Mouse (Mus musculus) neural tube, embryonic 13.5 days (tissue): ENCODE results near the gene Il17c. TPM values are rescaled to one million over a fixed set of nuclear protein-coding genes. Genes with fewer than 3 reads are reported as not detected.
A peak's percentile ranks its signal among the peaks of the same experiment; 100 is the strongest.

ENCODE experiments used
- ATAC-seq: fragments of 200-750 bp; cut with Nextera tagmentation; 2 replicates; pipeline ENCODE4 v1.8.0; 2017; ENCODE audit warnings: low read depth, mild to moderate bottlenecking, moderate TSS enrichment, moderate library complexity
- H3K27ac ChIP-seq: fragments of 300-500 bp; sonication (generic); replicated peaks from 2 replicates; pipeline ENCODE4 v1.5.1; 2015; ENCODE audit warnings: moderate library complexity, mild to moderate bottlenecking, inconsistent platforms
- H3K27me3 ChIP-seq: fragments of 300-500 bp; sonication (generic); 2 replicates; pipeline ENCODE4 v1.6.1; 2015; ENCODE audit warnings: mild to moderate bottlenecking, inconsistent platforms
- H3K36me3 ChIP-seq: fragments of 300-500 bp; sonication (generic); 2 replicates; pipeline ENCODE4 v1.6.1; 2015; ENCODE audit warnings: mild to moderate bottlenecking, inconsistent platforms
- H3K4me1 ChIP-seq: fragments of 300-500 bp; sonication (generic); replicated peaks from 2 replicates; pipeline ENCODE4 v1.6.1; 2015; ENCODE audit warnings: inconsistent platforms
- H3K4me2 ChIP-seq: fragments of 300-500 bp; sonication (generic); 2 replicates; pipeline ENCODE4 v1.6.1; 2015; ENCODE audit warnings: inconsistent platforms, mild to moderate bottlenecking, moderate library complexity
- H3K4me3 ChIP-seq: fragments of 300-500 bp; sonication (generic); 2 replicates; pipeline ENCODE4 v1.5.1; 2015; ENCODE audit warnings: mild to moderate bottlenecking, inconsistent platforms
- H3K9ac ChIP-seq: fragments of 300-500 bp; sonication (generic); 2 replicates; pipeline ENCODE4 v1.6.1; 2015; ENCODE audit warnings: moderate library complexity, mild to moderate bottlenecking, inconsistent platforms
- H3K9me3 ChIP-seq: fragments of 300-500 bp; sonication (generic); 2 replicates; pipeline ENCODE4 v1.6.1; 2016; ENCODE audit warnings: inconsistent platforms
- WGBS: fragments of 180-500 bp; shearing (Covaris S2); methylation state at CpG from one replicate; pipeline ENCODE4 v1.1.7; 2015; 5-methylcytosine and 5-hydroxymethylcytosine counted together
- polyA plus RNA-seq: library from polyadenylated mRNA; unstranded; fragments of >200 nt; fragmentation: Nextera tagmentation; extraction: Ambion mirVana; gene quantifications from 2 replicates; pipeline ENCODE4 v1.2.1, GENCODE M21; 2015

Il17c gene
- not detected in 2 replicates for polyA plus RNA-seq

DNA sequence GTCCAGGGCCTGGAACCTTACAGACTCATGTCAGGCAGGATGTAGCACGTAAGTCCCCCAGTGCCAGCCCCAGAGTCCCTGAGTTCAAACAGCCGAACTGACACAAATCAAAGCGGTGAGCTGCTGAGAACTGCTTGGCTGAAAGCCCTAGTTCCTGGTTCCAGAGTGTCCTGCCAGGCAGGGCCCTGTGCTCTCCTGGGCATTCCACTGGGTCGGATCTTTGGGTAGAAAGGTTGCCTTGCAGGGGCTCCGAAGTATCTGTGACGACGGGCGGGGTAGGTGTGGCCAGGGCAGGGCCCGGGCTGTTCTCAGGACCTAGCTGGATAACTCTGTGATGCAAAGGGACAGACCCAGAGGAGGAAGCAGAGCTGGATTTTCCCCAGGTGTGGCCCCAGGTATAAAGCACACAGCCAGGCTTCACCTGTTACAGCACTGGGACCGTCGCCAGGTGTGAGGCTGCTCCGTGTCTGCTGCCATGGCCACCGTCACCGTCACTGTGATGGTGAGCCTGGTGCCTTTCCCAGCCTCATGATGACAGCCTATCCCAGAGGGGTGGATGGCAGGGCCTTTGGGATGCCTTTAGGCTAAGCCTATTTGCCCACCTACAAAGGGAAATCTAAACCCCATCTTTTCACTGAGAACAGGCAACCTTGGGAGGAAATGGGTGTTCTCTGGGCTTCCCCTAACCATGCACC lies at the start of gene Il17c:
Il17c (plus strand) TSS at position 645 of the 695 bp plus-strand sequence.
- no peaks in the 10 kb centered on the region for H3K9me3 ChIP-seq
- H3K4me1 ChIP-seq = no peaks in the 10 kb centered on the region
- H3K27me3 ChIP-seq = no peaks in the 10 kb centered on the region
- WGBS = 88% methylated on average over 14 of the region's 14 CpGs
- ATAC-seq = no peak
- H3K27ac ChIP-seq = no peak within 1 kb of the TSS
- H3K4me2 ChIP-seq = no peak within 1 kb of the TSS
- H3K4me3 ChIP-seq = no peak within 1 kb of the TSS
- H3K36me3 ChIP-seq = peaks cover 25% of the 10 kb centered on the region
- H3K9ac ChIP-seq = no peak within 1 kb of the TSS

GRCm38 (mm10) chr8:122375320-122375719 lies 46.5 kb upstream of the Il17c start:
- Histone ChIP-seq H3K4me2 (peak overlapping the region; percentile 59), H3K4me1 (peaks cover 30% of the 10 kb centered on the region), H3K27me3 (no peaks in the 10 kb centered on the region), H3K4me3 (0 out of 2 replicates have a peak overlapping the region, but pooled peaks have one; percentile 85), H3K27ac (no peak overlapping the region), H3K9me3 (no peaks in the 10 kb centered on the region), H3K9ac (no peak overlapping the region), H3K36me3 (peaks cover 16% of the 10 kb centered on the region)
- no peak for ATAC-seq
- 94% methylated on average over 7 of the region's 7 CpGs for WGBS

- Histone ChIP-seq H3K27ac (peak overlapping the region; percentile 34; the same call in 1 of the 2 replicates), H3K9ac (peak overlapping the region; percentile 67), H3K9me3 (no peaks in the 10 kb centered on the region), H3K27me3 (no peaks in the 10 kb centered on the region), H3K4me3 (peak overlapping the region; percentile 85), H3K4me2 (peak overlapping the region; percentile 59), H3K36me3 (peaks cover 20% of the 10 kb centered on the region), H3K4me1 (peaks cover 31% of the 10 kb centered on the region)
- WGBS = 24% methylated on average over 13 of the region's 13 CpGs
- peak; percentile 41 for ATAC-seq
Measured at GRCm38 (mm10) chr8:122375751-122376364, 46.0 kb upstream of the Il17c start.

GRCm38 (mm10) chr8:122376365-122377231 lies 45.2 kb upstream of the Il17c start, which contains the start of gene Zc3h18:
Gene Zc3h18 (plus strand): TSS chr8:122376609.
- peaks cover 24% of the 10 kb centered on the region for H3K36me3 ChIP-seq
- H3K27me3 ChIP-seq = no peaks in the 10 kb centered on the region
- peaks cover 34% of the 10 kb centered on the region for H3K4me1 ChIP-seq
- ATAC-seq = peak; percentile 95
- H3K9ac ChIP-seq = peak within 1 kb of the TSS; percentile 83
- WGBS = under 1% methylated on average over 88 of the region's 107 CpGs
- H3K27ac ChIP-seq = peak within 1 kb of the TSS; percentile 90
- H3K4me3 ChIP-seq = peak within 1 kb of the TSS; percentile 85
- H3K4me2 ChIP-seq = peak within 1 kb of the TSS; percentile 95
- no peaks in the 10 kb centered on the region for H3K9me3 ChIP-seq

- WGBS = 88% methylated on average over 4 of the region's 4 CpGs
- H3K4me2 ChIP-seq = no peak overlapping the region
- peaks cover 13% of the 10 kb centered on the region for H3K4me1 ChIP-seq
- H3K9ac ChIP-seq = no peak overlapping the region
- ATAC-seq = no peak
- H3K36me3 ChIP-seq = peaks cover 75% of the 10 kb centered on the region
- no peaks in the 10 kb centered on the region for H3K9me3 ChIP-seq
- H3K27me3 ChIP-seq = no peaks in the 10 kb centered on the region
- no peak overlapping the region for H3K4me3 ChIP-seq
- no peak overlapping the region for H3K27ac ChIP-seq
Measured at GRCm38 (mm10) chr8:122383039-122383438, 38.8 kb upstream of the Il17c start.

- Histone ChIP-seq H3K4me1 (no peaks in the 10 kb centered on the region), H3K27me3 (no peaks in the 10 kb centered on the region), H3K9ac (no peak overlapping the region), H3K4me2 (no peak overlapping the region), H3K36me3 (peaks cover 96% of the 10 kb centered on the region), H3K27ac (no peak overlapping the region), H3K9me3 (0 out of 2 replicates have a peak, but pooled peaks cover 3% of the 10 kb centered on the region), H3K4me3 (no peak overlapping the region)
- 94% methylated on average over 3 of the region's 3 CpGs for WGBS
- ATAC-seq = no peak
Measured at GRCm38 (mm10) chr8:122389357-122389756, 32.5 kb upstream of the Il17c start.

DNA sequence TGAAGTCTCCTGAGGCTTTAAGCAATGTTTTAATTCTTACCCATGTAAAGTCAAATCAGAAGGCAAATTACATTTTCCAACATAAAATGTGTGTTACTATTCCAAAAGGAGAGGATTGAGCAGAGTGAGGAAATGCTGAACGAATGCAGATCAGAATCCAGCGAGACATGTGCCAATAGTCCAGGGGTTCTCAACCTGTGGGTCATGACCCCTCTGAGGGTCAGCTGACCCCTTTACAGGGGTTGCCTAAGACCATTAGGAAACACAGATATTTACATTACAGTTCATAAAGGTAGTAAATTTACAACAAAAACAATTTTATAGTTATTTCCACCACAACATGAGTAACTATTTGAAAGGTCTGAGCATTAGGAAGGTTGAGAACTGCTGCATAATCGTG lies 31.1 kb upstream of the Il17c start:
- Histone ChIP-seq H3K4me2 (no peak overlapping the region), H3K9me3 (0 out of 2 replicates have a peak, but pooled peaks cover 3% of the 10 kb centered on the region), H3K27ac (no peak overlapping the region), H3K27me3 (no peaks in the 10 kb centered on the region), H3K4me1 (no peaks in the 10 kb centered on the region), H3K4me3 (no peak overlapping the region), H3K36me3 (peaks cover 94% of the 10 kb centered on the region), H3K9ac (no peak overlapping the region)
- 90% methylated on average over 3 of the region's 3 CpGs for WGBS
- ATAC-seq = no peak

GRCm38 (mm10) chr8:122393717-122394116 lies 28.1 kb upstream of the Il17c start:
- Histone ChIP-seq H3K27me3 (no peaks in the 10 kb centered on the region), H3K9me3 (0 out of 2 replicates have a peak, but pooled peaks cover 3% of the 10 kb centered on the region), H3K27ac (no peak overlapping the region), H3K4me3 (no peak overlapping the region), H3K36me3 (peaks cover 89% of the 10 kb centered on the region), H3K4me2 (no peak overlapping the region), H3K9ac (no peak overlapping the region), H3K4me1 (no peaks in the 10 kb centered on the region)
- no peak for ATAC-seq

- H3K27ac ChIP-seq = no peak overlapping the region
- peaks cover 89% of the 10 kb centered on the region for H3K36me3 ChIP-seq
- no peak overlapping the region for H3K4me3 ChIP-seq
- H3K4me1 ChIP-seq = no peaks in the 10 kb centered on the region
- no peaks in the 10 kb centered on the region for H3K27me3 ChIP-seq
- H3K9ac ChIP-seq = no peak overlapping the region
- WGBS = 80% methylated on average over 6 of the region's 6 CpGs
- ATAC-seq = no peak
- H3K9me3 ChIP-seq = no peaks in the 10 kb centered on the region
- no peak overlapping the region for H3K4me2 ChIP-seq
Measured at GRCm38 (mm10) chr8:122395291-122395690, 26.5 kb upstream of the Il17c start.

- H3K4me3 ChIP-seq = no peak overlapping the region
- no peak overlapping the region for H3K4me2 ChIP-seq
- H3K9me3 ChIP-seq = no peaks in the 10 kb centered on the region
- no peaks in the 10 kb centered on the region for H3K4me1 ChIP-seq
- no peaks in the 10 kb centered on the region for H3K27me3 ChIP-seq
- H3K9ac ChIP-seq = no peak overlapping the region
- H3K27ac ChIP-seq = no peak overlapping the region
- ATAC-seq = no peak
- peaks cover 93% of the 10 kb centered on the region for H3K36me3 ChIP-seq
- WGBS = 94% methylated on average over 9 of the region's 9 CpGs
Measured at GRCm38 (mm10) chr8:122398186-122398585, 23.6 kb upstream of the Il17c start.

DNA sequence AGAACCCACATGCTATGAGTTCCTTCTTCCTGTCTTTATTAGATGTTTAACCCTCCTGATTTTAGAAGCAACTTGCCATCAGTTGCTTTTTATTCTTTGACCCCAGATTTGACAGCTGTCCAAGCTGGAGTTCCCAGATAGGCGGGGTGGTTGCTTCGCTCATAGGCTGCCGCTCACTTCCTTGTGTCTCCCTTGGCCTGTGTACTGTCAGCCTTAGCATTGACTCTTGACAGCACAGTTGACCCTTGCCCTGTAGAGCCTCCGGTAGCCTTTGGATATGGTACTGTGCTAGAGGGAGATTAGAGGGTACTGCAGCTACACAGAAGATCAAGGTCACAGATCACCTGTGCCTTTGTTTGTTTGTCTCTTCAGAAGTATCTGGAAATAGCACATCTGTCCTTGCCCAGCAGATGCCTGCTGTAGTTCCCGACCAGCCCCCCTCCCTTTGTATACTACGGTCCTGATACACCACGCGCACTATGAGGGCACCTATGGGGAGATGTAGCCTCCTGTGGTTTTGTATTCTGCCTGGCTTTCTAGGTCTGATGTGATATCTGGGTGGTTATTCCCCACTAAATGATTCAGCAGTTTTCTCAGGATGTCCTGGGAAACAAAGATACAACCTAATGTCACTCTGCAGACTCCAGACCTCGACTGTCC lies 16.5 kb upstream of the Il17c start:
- Histone ChIP-seq H3K4me2 (no peak overlapping the region), H3K9ac (no peak overlapping the region), H3K36me3 (peaks cover 99% of the 10 kb centered on the region), H3K27me3 (no peaks in the 10 kb centered on the region), H3K4me1 (no peaks in the 10 kb centered on the region), H3K4me3 (no peak overlapping the region), H3K9me3 (no peaks in the 10 kb centered on the region), H3K27ac (no peak overlapping the region)
- no peak for ATAC-seq
- WGBS = 92% methylated on average over 9 of the region's 9 CpGs
